Comparison of ENCODE assay signal across 8 mouse cellular contexts in the genomic region with DNA sequence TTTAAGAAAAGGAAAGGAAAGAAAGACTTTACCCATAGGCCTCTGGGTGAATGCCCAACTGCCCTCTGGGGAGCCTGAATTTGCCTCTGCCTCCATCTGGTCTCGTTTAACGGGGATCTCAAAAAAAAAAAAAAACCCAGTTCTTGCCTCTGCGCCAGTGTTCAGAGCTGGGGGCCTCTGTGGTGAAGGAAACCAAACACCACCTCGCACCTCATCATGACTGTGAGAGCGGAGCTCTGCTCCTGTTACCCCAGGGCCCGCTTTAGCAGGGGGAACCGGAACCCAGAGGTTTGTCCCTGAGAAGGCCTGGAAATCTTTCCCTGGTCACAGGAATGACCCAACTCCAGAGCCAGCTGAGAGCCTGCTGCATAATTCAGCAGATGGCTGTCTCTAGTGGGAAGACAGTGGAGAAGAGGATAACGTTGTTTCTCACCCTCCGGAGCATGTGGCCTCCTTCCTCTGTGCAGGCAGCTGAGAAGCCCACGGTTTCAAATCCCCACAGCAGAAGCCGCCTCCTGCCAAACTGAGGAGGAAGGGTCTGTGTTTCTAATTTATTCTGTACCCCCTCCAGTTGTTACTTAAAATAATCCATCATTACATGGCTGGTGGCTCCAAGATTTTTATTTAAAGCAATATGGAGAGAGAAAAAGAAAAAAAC. TPM values are rescaled to one million over a fixed set of nuclear protein-coding genes. Genes with fewer than 3 reads are reported as not detected.
DNase-seq lines count a peak whose midpoint lies in the region; ATAC-seq and TF ChIP-seq lines count a peak whose summit lies in the region.

No protein-coding gene starts in this region.

- no peak overlapping the region for H3K4me3 ChIP-seq in kidney, embryonic 15.5 days (replicated peaks)
- H3K4me3 ChIP-seq in hindbrain, embryonic 12.5 days: no peak overlapping the region
- no peak overlapping the region for H3K4me3 ChIP-seq in intestine, embryonic 15.5 days (replicated peaks)
- H3K4me3 ChIP-seq in forebrain, embryonic 11.5 days (ENCODE audit: low read depth, low read length): no peak overlapping the region

- no peaks in the 10 kb centered on the region for H3K9me3 ChIP-seq in kidney, embryonic 15.5 days (replicated peaks)
- no peaks in the 10 kb centered on the region for H3K9me3 ChIP-seq in hindbrain, embryonic 12.5 days (replicated peaks)
- no peaks in the 10 kb centered on the region for H3K9me3 ChIP-seq in intestine, embryonic 15.5 days
- H3K9me3 ChIP-seq in forebrain, embryonic 11.5 days (ENCODE audit: control insufficient read depth, low read length): no peaks in the 10 kb centered on the region

- peak overlapping the region; percentile 22; the same call in 1 of the 2 replicates for H3K27ac ChIP-seq in kidney, embryonic 15.5 days
- H3K27ac ChIP-seq in hindbrain, embryonic 12.5 days: peak overlapping the region; percentile 64
- no peak overlapping the region for H3K27ac ChIP-seq in intestine, embryonic 15.5 days
- no peak overlapping the region for H3K27ac ChIP-seq in forebrain, embryonic 11.5 days (ENCODE audit: low read depth, low read length)

- no peak for DNase-seq in kidney, postnatal 36 days
- DNase-seq in brain, embryonic 14.5 days (ENCODE audit: low read depth): peak; percentile 18
- peak; percentile 7 for DNase-seq in retina, postnatal 1 day
- DNase-seq in forebrain, embryonic 11.5 days (ENCODE audit: low spot score): no peak

- 39% methylated on average over 11 of the region's 11 CpGs for WGBS in kidney, embryonic 15.5 days
- WGBS in hindbrain, embryonic 12.5 days: 48% methylated on average over 11 of the region's 11 CpGs
- 54% methylated on average over 11 of the region's 11 CpGs for WGBS in intestine, embryonic 15.5 days
- WGBS in forebrain, embryonic 11.5 days: 65% methylated on average over 11 of the region's 11 CpGs

- no peaks in the 10 kb centered on the region for H3K27me3 ChIP-seq in kidney, embryonic 15.5 days
- no peaks in the 10 kb centered on the region for H3K27me3 ChIP-seq in hindbrain, embryonic 12.5 days
- no peaks in the 10 kb centered on the region for H3K27me3 ChIP-seq in intestine, embryonic 15.5 days (replicated peaks)
- H3K27me3 ChIP-seq in forebrain, embryonic 11.5 days (ENCODE audit: control insufficient read depth, insufficient read depth, low read length): no peaks in the 10 kb centered on the region

- no peak for TF ChIP-seq CTCF in brain, embryonic 14.5 days (IDR thresholded peaks at IDR 0.05; ENCODE audit: borderline replicate concordance, extremely low read depth, insufficient read depth, insufficient read length)

- H3K4me2 ChIP-seq in kidney, embryonic 15.5 days: no peak overlapping the region
- 0 out of 2 replicates have a peak overlapping the region, but pooled peaks have one; percentile 6 for H3K4me2 ChIP-seq in hindbrain, embryonic 12.5 days (replicated peaks)
- H3K4me2 ChIP-seq in intestine, embryonic 15.5 days (replicated peaks): no peak overlapping the region
- H3K4me2 ChIP-seq in forebrain, embryonic 11.5 days (ENCODE audit: low read depth, low read length, severe bottlenecking): no peak overlapping the region

- no peak overlapping the region for H3K9ac ChIP-seq in kidney, embryonic 15.5 days
- H3K9ac ChIP-seq in hindbrain, embryonic 12.5 days: no peak overlapping the region
- no peak overlapping the region for H3K9ac ChIP-seq in intestine, embryonic 15.5 days
- H3K9ac ChIP-seq in forebrain, embryonic 11.5 days (ENCODE audit: low read length): no peak overlapping the region

- no peaks in the 10 kb centered on the region for H3K36me3 ChIP-seq in kidney, embryonic 15.5 days
- no peaks in the 10 kb centered on the region for H3K36me3 ChIP-seq in hindbrain, embryonic 12.5 days
- no peaks in the 10 kb centered on the region for H3K36me3 ChIP-seq in intestine, embryonic 15.5 days
- no peaks in the 10 kb centered on the region for H3K36me3 ChIP-seq in forebrain, embryonic 11.5 days (ENCODE audit: control insufficient read depth, insufficient read depth, low read length)

- 0 out of 2 replicates have a peak, but pooled peaks cover 9% of the 10 kb centered on the region for H3K4me1 ChIP-seq in kidney, embryonic 15.5 days
- H3K4me1 ChIP-seq in hindbrain, embryonic 12.5 days: peaks cover 15% of the 10 kb centered on the region; the same call in 1 of the 2 replicates
- no peaks in the 10 kb centered on the region for H3K4me1 ChIP-seq in intestine, embryonic 15.5 days (replicated peaks)
- H3K4me1 ChIP-seq in forebrain, embryonic 11.5 days (replicated peaks; ENCODE audit: control insufficient read depth, insufficient read depth, low read length): no peaks in the 10 kb centered on the region

- peak; percentile 52; the same call in 1 of the 2 replicates for ATAC-seq in kidney, embryonic 15.5 days (replicated peaks; ENCODE audit: low FRiP score)
- no peak for ATAC-seq in hindbrain, embryonic 12.5 days (ENCODE audit: low FRiP score)
- ATAC-seq in intestine, embryonic 15.5 days: no peak
- ATAC-seq in cerebellum, adult (ENCODE audit: insufficient number of reproducible peaks, low FRiP score, low TSS enrichment): no peak; the same call in 1 of the 2 replicates
- ATAC-seq in forebrain, embryonic 11.5 days (replicated peaks; ENCODE audit: low FRiP score): no peak

- TF ChIP-seq POLR2A in brain, embryonic 14.5 days (IDR thresholded peaks at IDR 0.05; ENCODE audit: borderline replicate concordance, extremely low read depth, insufficient read depth, insufficient read length, poor library complexity, severe bottlenecking): no peak

RNA-seq across cellular contexts. Expression of a gene that starts 7.8 kb away (rescaled TPM):
- 21.9 and 23.7 TPM in 2 replicates for polyA plus RNA-seq in kidney, embryonic 15.5 days (2015; fragmentation: Nextera tagmentation; extraction: Ambion mirVana)
- 54.2 and 61.6 TPM in 2 replicates for polyA plus RNA-seq in brain, embryonic 14.5 days (2012; rRNA removed)
- 61.9 and 68.7 TPM in 2 replicates for polyA plus RNA-seq in hindbrain, embryonic 12.5 days (2016; fragmentation: Nextera tagmentation; extraction: Ambion mirVana)
- 13.1 and 13.6 TPM in 2 replicates for polyA plus RNA-seq in intestine, embryonic 15.5 days (2015; fragmentation: Nextera tagmentation; extraction: Ambion mirVana)
- 42.9 and 43.6 TPM in 2 replicates for polyA plus RNA-seq in forebrain, embryonic 11.5 days (2014; fragmentation: Nextera tagmentation; extraction: Ambion mirVana)

Comparison
In these comparisons a context has a peak if more than half of its experiments do, and no peak if none do; other contexts are left out.
1. H3K27ac ChIP-seq: peak in kidney, embryonic 15.5 days (single experiment) and hindbrain, embryonic 12.5 days (single experiment); none in intestine, embryonic 15.5 days (single experiment) and forebrain, embryonic 11.5 days (single experiment).
2. DNase-seq: peak in brain, embryonic 14.5 days (single experiment) and retina, postnatal 1 day (single experiment); none in kidney, postnatal 36 days (0 of 2) and forebrain, embryonic 11.5 days (single experiment).